Mouse (Mus musculus): Measurements from ENCODE around the gene Slc30a3. TPM values are rescaled to one million over a fixed set of nuclear protein-coding genes. Genes with fewer than 3 reads are reported as not detected.

Slc30a3 gene
- total and polyA plus RNA-seq, 3 experiments, result 0.05 TPM; not detected in 2

- Histone ChIP-seq H3K4me1 (ENCODE audit: insufficient read depth, low read depth, low read length) (peaks cover 6% of the 10 kb centered on the region), H3K4me3 (ENCODE audit: low read depth, low read length) (no peak overlapping the region), H3K9me3 (replicated peaks) (peaks cover 7% of the 10 kb centered on the region; the same call in 1 of the 2 replicates), H3K27me3 (ENCODE audit: insufficient read depth, low read length) (peaks cover 64% of the 10 kb centered on the region), H3K36me3 (replicated peaks) (no peaks in the 10 kb centered on the region)
- TF ChIP-seq GATA2 (IDR thresholded peaks at IDR 0.05; ENCODE audit: borderline replicate concordance, low read depth, low read length), result no peak
- TF ChIP-seq POLR2AphosphoS5 (IDR thresholded peaks at IDR 0.05; ENCODE audit: insufficient replicate concordance, low read depth, low read length), result no peak
- no peak for TF ChIP-seq TAL1 (conservative IDR thresholded peaks at IDR 0.05; ENCODE audit: low read depth, low read length)
- no peak for TF ChIP-seq CTCF (IDR thresholded peaks at IDR 0.05; ENCODE audit: low read depth, low read length)
- no peak for TF ChIP-seq GATA1 (IDR thresholded peaks at IDR 0.05; ENCODE audit: borderline replicate concordance, low read length)
- DNase-seq (ENCODE audit: low spot score) (no peak), ATAC-seq (ENCODE audit: extremely low read depth, insufficient number of reproducible peaks, low FRiP score, poor library complexity, severe bottlenecking) (no peak)
Measured at GRCm38 (mm10) chr5:31094100-31094798, 13.8 kb downstream of the Slc30a3 start.

- H3K9me3 ChIP-seq (replicated peaks), result peaks cover 7% of the 10 kb centered on the region; the same call in 1 of the 2 replicates
- H3K4me1 ChIP-seq (ENCODE audit: insufficient read depth, low read depth, low read length), result peaks cover 6% of the 10 kb centered on the region
- no peak for TF ChIP-seq GATA1 (IDR thresholded peaks at IDR 0.05; ENCODE audit: borderline replicate concordance, low read length)
- TF ChIP-seq CTCF (IDR thresholded peaks at IDR 0.05; ENCODE audit: low read depth, low read length), result no peak
- TF ChIP-seq GATA2 (IDR thresholded peaks at IDR 0.05; ENCODE audit: borderline replicate concordance, low read depth, low read length), result no peak
- TF ChIP-seq POLR2AphosphoS5 (IDR thresholded peaks at IDR 0.05; ENCODE audit: insufficient replicate concordance, low read depth, low read length), result no peak
- no peak for TF ChIP-seq TAL1 (conservative IDR thresholded peaks at IDR 0.05; ENCODE audit: low read depth, low read length)
- no peak overlapping the region; the same call in 1 of the 2 replicates for H3K4me3 ChIP-seq (ENCODE audit: low read depth, low read length)
- DNase-seq (ENCODE audit: low spot score), result no peak
- no peaks in the 10 kb centered on the region for H3K36me3 ChIP-seq (replicated peaks)
- H3K27me3 ChIP-seq (ENCODE audit: insufficient read depth, low read length), result peaks cover 71% of the 10 kb centered on the region
- no peak for ATAC-seq (ENCODE audit: extremely low read depth, insufficient number of reproducible peaks, low FRiP score, poor library complexity, severe bottlenecking)
Measured at GRCm38 (mm10) chr5:31093151-31094041, 14.6 kb downstream of the Slc30a3 start.

- no peaks in the 10 kb centered on the region for H3K36me3 ChIP-seq (replicated peaks)
- peaks cover 7% of the 10 kb centered on the region; the same call in 1 of the 2 replicates for H3K9me3 ChIP-seq (replicated peaks)
- peaks cover 79% of the 10 kb centered on the region for H3K27me3 ChIP-seq (ENCODE audit: insufficient read depth, low read length)
- no peak overlapping the region for H3K4me3 ChIP-seq (ENCODE audit: low read depth, low read length)
- DNase-seq (ENCODE audit: low spot score) (no peak), ATAC-seq (ENCODE audit: extremely low read depth, insufficient number of reproducible peaks, low FRiP score, poor library complexity, severe bottlenecking) (no peak)
- H3K4me1 ChIP-seq (ENCODE audit: insufficient read depth, low read depth, low read length), result peaks cover 6% of the 10 kb centered on the region
- no peak for TF ChIP-seq GATA1 (IDR thresholded peaks at IDR 0.05; ENCODE audit: borderline replicate concordance, low read length)
- no peak for TF ChIP-seq TAL1 (conservative IDR thresholded peaks at IDR 0.05; ENCODE audit: low read depth, low read length)
- no peak for TF ChIP-seq POLR2AphosphoS5 (IDR thresholded peaks at IDR 0.05; ENCODE audit: insufficient replicate concordance, low read depth, low read length)
- no peak for TF ChIP-seq GATA2 (IDR thresholded peaks at IDR 0.05; ENCODE audit: borderline replicate concordance, low read depth, low read length)
- TF ChIP-seq CTCF (IDR thresholded peaks at IDR 0.05; ENCODE audit: low read depth, low read length), result no peak
Measured at GRCm38 (mm10) chr5:31092231-31092975, 15.6 kb downstream of the Slc30a3 start.

GRCm38 (mm10) chr5:31087131-31087530 lies 20.9 kb downstream of the Slc30a3 start:
- TF ChIP-seq GATA2 (IDR thresholded peaks at IDR 0.05; ENCODE audit: borderline replicate concordance, low read depth, low read length) (no peak), TAL1 (conservative IDR thresholded peaks at IDR 0.05; ENCODE audit: low read depth, low read length) (no peak), POLR2AphosphoS5 (IDR thresholded peaks at IDR 0.05; ENCODE audit: insufficient replicate concordance, low read depth, low read length) (no peak)
- Histone ChIP-seq H3K36me3 (replicated peaks) (no peaks in the 10 kb centered on the region), H3K4me3 (ENCODE audit: low read depth, low read length) (no peak overlapping the region), H3K4me1 (ENCODE audit: insufficient read depth, low read depth, low read length) (peaks cover 12% of the 10 kb centered on the region), H3K27me3 (ENCODE audit: insufficient read depth, low read length) (peaks cover 70% of the 10 kb centered on the region), H3K9me3 (replicated peaks) (no peaks in the 10 kb centered on the region)
- no peak for DNase-seq (ENCODE audit: low spot score)
- ATAC-seq (ENCODE audit: extremely low read depth, insufficient number of reproducible peaks, low FRiP score, poor library complexity, severe bottlenecking), result no peak

- H3K9me3 ChIP-seq (replicated peaks), result no peaks in the 10 kb centered on the region
- no peaks in the 10 kb centered on the region for H3K36me3 ChIP-seq (replicated peaks)
- ATAC-seq (ENCODE audit: extremely low read depth, insufficient number of reproducible peaks, low FRiP score, poor library complexity, severe bottlenecking) (no peak), DNase-seq (ENCODE audit: low spot score) (no peak)
- H3K27me3 ChIP-seq (ENCODE audit: insufficient read depth, low read length), result peaks cover 64% of the 10 kb centered on the region
- TF ChIP-seq TAL1 (conservative IDR thresholded peaks at IDR 0.05; ENCODE audit: low read depth, low read length), result no peak
- no peak for TF ChIP-seq GATA2 (IDR thresholded peaks at IDR 0.05; ENCODE audit: borderline replicate concordance, low read depth, low read length)
- no peak for TF ChIP-seq GATA1 (IDR thresholded peaks at IDR 0.05; ENCODE audit: borderline replicate concordance, low read length)
- no peak for TF ChIP-seq CTCF (IDR thresholded peaks at IDR 0.05; ENCODE audit: low read depth, low read length)
- TF ChIP-seq POLR2AphosphoS5 (IDR thresholded peaks at IDR 0.05; ENCODE audit: insufficient replicate concordance, low read depth, low read length), result no peak
- H3K4me3 ChIP-seq (ENCODE audit: low read depth, low read length), result no peak overlapping the region
- H3K4me1 ChIP-seq (ENCODE audit: insufficient read depth, low read depth, low read length), result peaks cover 12% of the 10 kb centered on the region
Measured at GRCm38 (mm10) chr5:31086606-31087005, 21.4 kb downstream of the Slc30a3 start.
